Mouse (Mus musculus) heart, postnatal 0 days (tissue): ENCODE results near the gene Zmynd11.

ENCODE experiments used
- CTCF ChIP-seq: IDR thresholded peaks from 2 replicates; pipeline ENCODE4 v1.5.1; 2016; ENCODE audit warnings: antibody characterized with exemption, control low read depth, low read depth
- EP300 ChIP-seq: IDR thresholded peaks from 2 replicates; pipeline ENCODE4 v1.6.1; 2016; ENCODE audit warnings: antibody characterized with exemption, low read depth

DNA sequence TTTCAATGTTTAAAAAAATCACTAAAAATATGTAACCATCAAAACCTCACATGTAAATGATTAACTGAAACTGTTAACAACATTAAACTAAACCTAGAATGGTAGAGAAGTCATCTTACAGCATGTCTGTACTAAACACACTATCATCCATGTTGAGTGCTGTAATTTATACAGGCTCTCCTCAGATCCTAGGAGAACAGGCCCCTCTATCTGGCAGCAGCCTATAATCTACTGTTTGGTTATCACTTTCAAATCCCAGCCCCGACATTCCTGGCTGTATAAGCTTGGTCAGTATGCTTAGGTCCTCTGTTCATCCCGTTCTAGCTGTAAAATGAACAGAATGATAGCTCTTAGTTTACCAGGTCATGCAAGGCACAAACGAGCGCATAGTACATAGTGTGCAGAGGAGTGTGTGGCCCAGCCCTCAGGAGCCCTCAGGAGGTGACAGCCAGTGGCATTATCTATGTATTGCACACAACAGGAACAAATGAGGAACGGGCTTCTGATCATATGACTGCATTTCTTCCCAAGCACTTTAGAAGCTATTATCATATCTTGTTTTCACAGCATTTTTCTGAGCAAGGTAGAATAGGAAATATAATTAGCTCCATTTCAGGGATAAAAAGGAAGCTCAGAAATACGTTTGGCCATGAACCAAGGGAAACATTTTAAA lies 51.5 kb downstream of the Zmynd11 start:
- TF ChIP-seq EP300 (no peak), CTCF (no peak)
